Mouse (Mus musculus): ENCODE data around the gene Clasp1.

DNA sequence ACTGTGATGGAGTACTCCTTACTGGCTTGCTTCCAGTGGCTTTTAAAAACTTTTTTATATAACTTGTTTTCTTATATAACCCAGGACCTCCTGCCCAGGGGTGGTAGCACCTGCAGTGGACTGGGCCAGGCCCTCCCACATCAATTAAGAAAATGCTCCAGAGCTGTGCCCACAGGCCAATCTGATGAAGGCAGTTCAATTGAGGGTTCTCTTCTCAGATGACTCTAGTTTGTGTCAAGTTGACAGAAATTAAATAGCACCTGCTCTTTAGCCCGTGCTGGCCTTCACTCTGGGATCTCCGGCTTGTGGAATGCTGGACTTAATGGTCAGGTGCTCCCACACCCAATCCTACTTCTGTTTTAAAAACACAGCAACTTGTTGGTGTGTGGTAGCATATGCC is 112.8 kb downstream of the Clasp1 start:
- TF ChIP-seq USF2 (conservative IDR thresholded peaks at IDR 0.05; ENCODE audit: low read depth, low read length) (no peak), CTCF (conservative IDR thresholded peaks at IDR 0.05 in 1 of 2, IDR thresholded peaks at IDR 0.05 in 1 of 2; ENCODE audit: low read depth in 2 of 2, low read length in 2 of 2) (no peak), ZC3H11A (IDR thresholded peaks at IDR 0.05; ENCODE audit: low read depth, low read length) (no peak)
